Comparison of ENCODE assay signal across 1 mouse cellular context in genomic region chr6:113530932-113531839, GRCm38 (mm10).
TF ChIP-seq lines count a peak whose summit lies in the region.

Gene Emc3 (minus strand): TSS chr6:113531652.
Gene Fancd2 (plus strand): TSS chr6:113531682.

TF ChIP-seq in CH12.LX, 34 proteins besides CTCF, POLR2A, EP300 and RAD21 (continued from another document):
- TF ChIP-seq ELF1 (IDR thresholded peaks at IDR 0.05; ENCODE audit: low read depth, low read length) (peak; percentile 98), MYC (IDR thresholded peaks at IDR 0.05; ENCODE audit: low read depth, low read length) (peak; percentile 80), CHD1 (IDR thresholded peaks at IDR 0.05; ENCODE audit: low read depth, low read length) (no peak), CHD2 (IDR thresholded peaks at IDR 0.05; ENCODE audit: low read length) (no peak), SIN3A (IDR thresholded peaks at IDR 0.05; ENCODE audit: low read length) (peak; percentile 100), ZNF384 (IDR thresholded peaks at IDR 0.05; ENCODE audit: low read depth, low read length) (peak; percentile 35; the same call in 1 of the 2 replicates), ETS1 (conservative IDR thresholded peaks at IDR 0.05; ENCODE audit: low read depth, low read length) (peak; percentile 63), NRF1 (IDR thresholded peaks at IDR 0.05; ENCODE audit: low read depth, low read length) (peak; percentile 45), PAX5 (IDR thresholded peaks at IDR 0.05; ENCODE audit: low read length) (no peak), ZC3H11A (IDR thresholded peaks at IDR 0.05; ENCODE audit: low read depth, low read length) (no peak), ZMIZ1 (IDR thresholded peaks at IDR 0.05; ENCODE audit: low read depth, low read length) (peak; percentile 48; the same call in 1 of the 2 replicates), NELFE (IDR thresholded peaks at IDR 0.05; ENCODE audit: low read depth, low read length) (peak; percentile 80), MEF2A (IDR thresholded peaks at IDR 0.05; ENCODE audit: borderline replicate concordance, low read depth, low read length) (peak; percentile 82), MAZ (IDR thresholded peaks at IDR 0.05; ENCODE audit: low read depth, low read length) (no peak), HCFC1 (IDR thresholded peaks at IDR 0.05; ENCODE audit: low read depth, low read length) (peak; percentile 93), JUN (IDR thresholded peaks at IDR 0.05; ENCODE audit: insufficient read depth, low read depth, low read length) (no peak), BHLHE40 (IDR thresholded peaks at IDR 0.05; ENCODE audit: low read depth, low read length) (no peak), RCOR1 (conservative IDR thresholded peaks at IDR 0.05; ENCODE audit: low read depth, low read length) (no peak), MXI1 (IDR thresholded peaks at IDR 0.05; ENCODE audit: low read depth, low read length) (peak; percentile 96), SMC3 (IDR thresholded peaks at IDR 0.05; ENCODE audit: low read depth, low read length) (no peak), POLR2AphosphoS2 (IDR thresholded peaks at IDR 0.05; ENCODE audit: low read depth, low read length) (peak; percentile 67; the same call in 1 of the 2 replicates), GABPA (IDR thresholded peaks at IDR 0.05; ENCODE audit: insufficient replicate concordance, low read depth, low read length) (peak; percentile 82)
